Mouse (Mus musculus) heart, postnatal 0 days (tissue): ENCODE measurements around the gene Nt5c2. TPM values are rescaled to one million over a fixed set of nuclear protein-coding genes. Genes with fewer than 3 reads are reported as not detected.

Source experiments
- ATAC-seq: fragments of 200-750 bp; cut with Nextera tagmentation; 2 replicates; pipeline ENCODE4 v1.8.0; 2017; ENCODE audit warnings: low read depth, moderate number of reproducible peaks, moderate library complexity; ENCODE audit not compliant: insufficient read depth
- DNase-seq: peaks from one replicate; pipeline ENCODE4 v3.0.0-alpha.2; 2016; ENCODE audit warnings: low spot score
- H3K27ac ChIP-seq: fragments of 300-500 bp; sonication (generic); 2 replicates; pipeline ENCODE4 v1.5.1; 2014; ENCODE audit warnings: low read depth, mild to moderate bottlenecking
- H3K27me3 ChIP-seq: fragments of 300-500 bp; sonication (generic); 2 replicates; pipeline ENCODE4 v1.6.1; 2014; ENCODE audit warnings: low read length, mixed read lengths; ENCODE audit not compliant: control insufficient read depth, insufficient read depth
- H3K36me3 ChIP-seq: fragments of 300-500 bp; sonication (generic); replicated peaks from 2 replicates; pipeline ENCODE4 v1.6.1; 2014; ENCODE audit warnings: low read length, mixed read lengths; ENCODE audit not compliant: control insufficient read depth, insufficient read depth
- H3K4me1 ChIP-seq: fragments of 300-500 bp; sonication (generic); 2 replicates; pipeline ENCODE4 v1.6.1; 2014; ENCODE audit warnings: antibody characterized with exemption; ENCODE audit not compliant: control insufficient read depth, insufficient read depth
- H3K4me2 ChIP-seq: fragments of 300-500 bp; sonication (generic); 2 replicates; pipeline ENCODE4 v1.6.1; 2014; ENCODE audit warnings: low read depth, mild to moderate bottlenecking, low read length, moderate library complexity
- H3K4me3 ChIP-seq: fragments of 300-500 bp; sonication (generic); 2 replicates; pipeline ENCODE4 v1.5.1; 2014; ENCODE audit warnings: low read depth, low read length
- H3K9ac ChIP-seq: fragments of 300-500 bp; sonication (generic); replicated peaks from 2 replicates; pipeline ENCODE4 v1.6.1; 2014; ENCODE audit warnings: low read depth, low read length, mixed read lengths
- H3K9me3 ChIP-seq: fragments of 300-500 bp; sonication (generic); replicated peaks from 2 replicates; pipeline ENCODE4 v1.6.1; 2016; ENCODE audit warnings: low read length; ENCODE audit not compliant: control insufficient read depth
- CTCF ChIP-seq: IDR thresholded peaks from 2 replicates; pipeline ENCODE4 v1.5.1; 2016; ENCODE audit warnings: antibody characterized with exemption, control low read depth, low read depth
- EP300 ChIP-seq: IDR thresholded peaks from 2 replicates; pipeline ENCODE4 v1.6.1; 2016; ENCODE audit warnings: antibody characterized with exemption, low read depth
- WGBS: fragments of 180-500 bp; shearing (Covaris S2); extraction: QIAGEN DNeasy Blood & Tissue Kit; methylation state at CpG from one replicate; pipeline ENCODE4 v1.1.7; 2014; 5-methylcytosine and 5-hydroxymethylcytosine counted together
- polyA plus RNA-seq: library from polyadenylated mRNA; unstranded; fragments of >200 nt; fragmentation: Nextera tagmentation; extraction: Ambion mirVana; gene quantifications from 2 replicates; pipeline ENCODE4 v1.2.1, GENCODE M21; 2015
- total RNA-seq: library from RNA; depleted of rRNA; stranded (reverse); fragments of >200 nt; gene quantifications from 2 replicates; pipeline ENCODE4 v1.2.3, GENCODE M21; 2014; ENCODE audit warnings: low replicate concordance

Nt5c2 gene
- total and polyA plus RNA-seq, 2 experiments from 2014 or later = 33.9 to 111 TPM

GRCm38 (mm10) chr19:47024954-47025353 is 10.0 kb upstream of the Nt5c2 start:
- no peak for DNase-seq
- Histone ChIP-seq H3K9ac (no peak overlapping the region), H3K36me3 (no peaks in the 10 kb centered on the region), H3K27ac (no peak overlapping the region), H3K27me3 (no peaks in the 10 kb centered on the region), H3K4me2 (no peak overlapping the region), H3K4me3 (no peak overlapping the region), H3K9me3 (no peaks in the 10 kb centered on the region), H3K4me1 (no peaks in the 10 kb centered on the region)
- no peak; the same call in 1 of the 2 replicates for ATAC-seq
- no peak for TF ChIP-seq EP300
- TF ChIP-seq CTCF = no peak
- WGBS = 35% methylated on average over 10 of the region's 10 CpGs

DNA sequence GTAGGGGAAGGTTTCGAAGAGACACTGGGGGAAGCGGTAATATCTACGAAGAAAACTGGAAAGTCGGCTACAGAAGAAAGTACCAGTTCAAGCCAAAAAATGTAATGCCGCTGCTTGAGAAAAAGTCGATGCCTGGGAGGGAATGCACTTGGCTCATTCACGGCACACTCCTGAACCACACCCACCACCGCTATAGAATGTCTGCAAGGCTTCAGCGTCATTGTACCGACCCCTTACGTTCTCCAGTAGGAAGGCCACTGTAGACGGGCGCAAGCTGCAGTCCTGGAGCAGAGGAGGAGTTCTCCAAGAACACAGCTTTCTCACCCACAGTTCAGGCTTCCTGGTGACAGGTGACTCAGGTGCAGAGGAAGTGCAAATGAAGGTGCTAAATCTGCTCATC is 8.6 kb upstream of the Nt5c2 start:
- peaks cover 8% of the 10 kb centered on the region; the same call in 1 of the 2 replicates for H3K27me3 ChIP-seq
- H3K4me1 ChIP-seq = no peaks in the 10 kb centered on the region
- no peaks in the 10 kb centered on the region for H3K9me3 ChIP-seq
- no peak overlapping the region for H3K9ac ChIP-seq
- 72% methylated on average over 13 of the region's 13 CpGs for WGBS
- no peak overlapping the region for H3K4me3 ChIP-seq
- no peak overlapping the region for H3K4me2 ChIP-seq
- ATAC-seq (no peak), DNase-seq (no peak)
- no peaks in the 10 kb centered on the region for H3K36me3 ChIP-seq
- TF ChIP-seq CTCF = no peak
- no peak for TF ChIP-seq EP300
- no peak overlapping the region for H3K27ac ChIP-seq

DNA sequence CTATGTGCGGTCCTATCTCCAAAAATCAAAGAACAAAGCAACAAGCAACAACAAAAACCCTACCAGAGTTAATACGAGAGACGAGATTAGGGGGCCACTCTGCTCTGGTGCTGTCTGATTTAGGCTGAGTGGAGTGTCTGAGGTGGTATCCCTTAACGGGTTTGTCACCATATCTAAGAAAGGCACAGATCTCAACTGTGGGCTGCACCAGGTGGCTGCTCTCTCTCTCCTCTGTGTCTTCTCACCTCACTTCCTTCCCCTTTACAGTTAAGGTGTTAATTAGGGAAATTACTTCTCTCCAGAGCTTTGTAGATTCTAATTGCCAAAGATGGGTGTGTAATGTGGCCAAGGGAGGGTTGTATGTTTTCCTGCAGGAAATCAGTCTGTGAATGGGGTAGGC is 7.8 kb upstream of the Nt5c2 start:
- no peak overlapping the region for H3K4me3 ChIP-seq
- H3K36me3 ChIP-seq = no peaks in the 10 kb centered on the region
- 65% methylated on average over 4 of the region's 4 CpGs for WGBS
- no peaks in the 10 kb centered on the region for H3K9me3 ChIP-seq
- DNase-seq (no peak), ATAC-seq (no peak)
- no peaks in the 10 kb centered on the region for H3K4me1 ChIP-seq
- H3K9ac ChIP-seq = no peak overlapping the region
- TF ChIP-seq EP300 (no peak), CTCF (no peak)
- H3K27me3 ChIP-seq = peaks cover 17% of the 10 kb centered on the region; the same call in 1 of the 2 replicates
- no peak overlapping the region for H3K4me2 ChIP-seq
- no peak overlapping the region for H3K27ac ChIP-seq

DNA sequence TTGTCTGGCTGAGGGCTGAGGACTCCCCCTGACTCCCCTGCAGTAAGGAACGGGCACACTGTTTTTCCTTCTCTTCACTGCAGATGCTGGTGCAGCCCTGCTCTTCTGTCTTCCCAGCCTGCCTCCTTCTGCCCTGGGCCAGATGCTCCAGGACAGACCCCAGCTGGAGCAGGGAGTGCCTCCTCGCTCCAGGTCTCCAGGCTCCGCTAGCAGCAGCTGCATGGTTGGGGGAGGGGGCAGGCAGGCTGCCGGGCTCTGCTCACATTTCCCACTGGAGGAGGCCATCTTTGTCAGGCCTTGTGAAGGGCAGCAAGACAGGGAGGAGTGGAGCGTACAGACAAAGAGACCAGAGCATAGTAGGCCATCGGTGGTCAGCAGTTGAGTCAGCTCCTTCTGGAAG is 4.4 kb upstream of the Nt5c2 start:
- no peaks in the 10 kb centered on the region for H3K9me3 ChIP-seq
- WGBS = 29% methylated on average over 6 of the region's 6 CpGs
- no peaks in the 10 kb centered on the region; the same call in 1 of the 2 replicates for H3K4me1 ChIP-seq
- H3K27ac ChIP-seq = no peak overlapping the region
- no peaks in the 10 kb centered on the region for H3K36me3 ChIP-seq
- TF ChIP-seq EP300 (no peak), CTCF (no peak)
- no peak for ATAC-seq
- no peak for DNase-seq
- no peak overlapping the region for H3K4me2 ChIP-seq
- H3K4me3 ChIP-seq = no peak overlapping the region
- peaks cover 46% of the 10 kb centered on the region for H3K27me3 ChIP-seq
- H3K9ac ChIP-seq = no peak overlapping the region

- no peak for ATAC-seq
- no peak for DNase-seq
- H3K36me3 ChIP-seq = no peaks in the 10 kb centered on the region
- H3K9ac ChIP-seq = no peak overlapping the region
- H3K27me3 ChIP-seq = peaks cover 56% of the 10 kb centered on the region
- TF ChIP-seq CTCF (no peak), EP300 (no peak)
- no peak overlapping the region for H3K4me2 ChIP-seq
- 47% methylated on average over 2 of the region's 2 CpGs for WGBS
- no peaks in the 10 kb centered on the region; the same call in 1 of the 2 replicates for H3K4me1 ChIP-seq
- no peaks in the 10 kb centered on the region for H3K9me3 ChIP-seq
- no peak overlapping the region for H3K4me3 ChIP-seq
- H3K27ac ChIP-seq = no peak overlapping the region
Observed at GRCm38 (mm10) chr19:47018330-47018729, 3.4 kb upstream of the Nt5c2 start.

- WGBS = 14% methylated on average over 3 of the region's 3 CpGs
Observed at GRCm38 (mm10) chr19:47017831-47018230, 2.9 kb upstream of the Nt5c2 start.

More at GRCm38 (mm10) chr19:47017831-47018230, 2.9 kb upstream of the Nt5c2 start:
- Histone ChIP-seq H3K9ac (no peak overlapping the region), H3K4me3 (no peak overlapping the region), H3K27me3 (peaks cover 61% of the 10 kb centered on the region), H3K4me1 (no peaks in the 10 kb centered on the region; the same call in 1 of the 2 replicates), H3K27ac (no peak overlapping the region), H3K9me3 (no peaks in the 10 kb centered on the region), H3K4me2 (no peak overlapping the region), H3K36me3 (no peaks in the 10 kb centered on the region)
- ATAC-seq (no peak), DNase-seq (no peak)
- TF ChIP-seq EP300 = no peak
- TF ChIP-seq CTCF = no peak
